Mouse (Mus musculus) hindbrain, embryonic 14.5 days (tissue): Measurements from ENCODE around the gene Nme7. TPM values are rescaled to one million over a fixed set of nuclear protein-coding genes. Genes with fewer than 3 reads are reported as not detected.

Experiments
- ATAC-seq: fragments of 200-750 bp; cut with Nextera tagmentation; 2 replicates; pipeline ENCODE4 v1.8.0; 2017; ENCODE audit warnings: moderate number of reproducible peaks, mild to moderate bottlenecking, moderate TSS enrichment, moderate library complexity; ENCODE audit not compliant: low FRiP score
- DNase-seq: peaks from one replicate; pipeline ENCODE4 v3.0.0-alpha.2; 2015; ENCODE audit warnings: low spot score
- H3K27ac ChIP-seq: fragments of 300-500 bp; sonication (generic); 2 replicates; pipeline ENCODE4 v1.5.1; 2014; ENCODE audit warnings: mild to moderate bottlenecking, moderate library complexity
- H3K27me3 ChIP-seq: fragments of 300-500 bp; sonication (generic); 2 replicates; pipeline ENCODE4 v1.6.1; 2014; ENCODE audit warnings: mild to moderate bottlenecking, low read length, mixed read lengths; ENCODE audit not compliant: control insufficient read depth, insufficient read depth
- H3K36me3 ChIP-seq: fragments of 300-500 bp; sonication (generic); replicated peaks from 2 replicates; pipeline ENCODE4 v1.6.1; 2014; ENCODE audit not compliant: control insufficient read depth, insufficient read depth
- H3K4me1 ChIP-seq: fragments of 300-500 bp; sonication (generic); replicated peaks from 2 replicates; pipeline ENCODE4 v1.6.1; 2014; ENCODE audit warnings: antibody characterized with exemption, low read length, mixed read lengths; ENCODE audit not compliant: control insufficient read depth, insufficient read depth
- H3K4me2 ChIP-seq: fragments of 300-500 bp; sonication (generic); replicated peaks from 2 replicates; pipeline ENCODE4 v1.6.1; 2014; ENCODE audit warnings: mild to moderate bottlenecking, moderate library complexity
- H3K4me3 ChIP-seq: fragments of 300-500 bp; sonication (generic); replicated peaks from 2 replicates; pipeline ENCODE4 v1.5.1; 2014; ENCODE audit warnings: mild to moderate bottlenecking, low read length
- H3K9ac ChIP-seq: fragments of 300-500 bp; sonication (generic); 2 replicates; pipeline ENCODE4 v1.6.1; 2014
- H3K9me3 ChIP-seq: fragments of 300-500 bp; sonication (generic); 2 replicates; pipeline ENCODE4 v1.6.1; 2016; ENCODE audit warnings: low read length; ENCODE audit not compliant: control insufficient read depth
- WGBS: fragments of 180-500 bp; shearing (Covaris S2); extraction: QIAGEN DNeasy Blood & Tissue Kit; methylation state at CpG from one replicate; pipeline ENCODE4 v1.1.7; 2014; 5-methylcytosine and 5-hydroxymethylcytosine counted together
- polyA plus RNA-seq: library from polyadenylated mRNA; unstranded; fragments of >200 nt; fragmentation: Nextera tagmentation; extraction: Ambion mirVana; gene quantifications from 2 replicates; pipeline ENCODE4 v1.2.1, GENCODE M21; 2014

Gene Nme7
- polyA plus RNA-seq, 1 experiment from 2014 or later, result 25.8 TPM

DNA sequence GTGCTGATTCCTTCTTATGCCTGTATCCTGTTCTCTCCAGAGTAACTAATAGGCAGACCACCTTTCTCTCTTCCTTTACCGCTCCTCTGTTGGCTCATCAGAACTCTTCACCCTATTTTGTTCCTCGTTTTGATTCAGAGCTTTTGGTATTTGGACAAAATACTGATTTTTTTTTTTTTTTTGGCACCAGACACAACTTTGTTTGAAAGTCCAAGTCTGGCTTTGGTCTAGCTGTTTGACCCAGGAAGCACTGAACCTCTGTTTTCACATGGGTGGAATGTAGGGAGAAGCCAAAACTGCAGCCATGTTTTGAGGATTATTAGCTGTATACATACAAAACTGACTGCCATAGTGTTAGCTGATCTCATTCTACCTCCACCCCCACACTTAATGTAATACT is 21.0 kb downstream of the Nme7 start:
- no peaks in the 10 kb centered on the region; the same call in 1 of the 2 replicates for H3K36me3 ChIP-seq
- 0 out of 2 replicates have a peak, but pooled peaks cover 3% of the 10 kb centered on the region for H3K4me1 ChIP-seq
- no peaks in the 10 kb centered on the region for H3K9me3 ChIP-seq
- DNase-seq (no peak), ATAC-seq (no peak)
- H3K9ac ChIP-seq, result no peak overlapping the region
- H3K27ac ChIP-seq, result no peak overlapping the region
- H3K27me3 ChIP-seq, result no peaks in the 10 kb centered on the region
- no peak overlapping the region for H3K4me2 ChIP-seq
- 95% methylated on average over 2 of the region's 2 CpGs for WGBS
- H3K4me3 ChIP-seq, result no peak overlapping the region

DNA sequence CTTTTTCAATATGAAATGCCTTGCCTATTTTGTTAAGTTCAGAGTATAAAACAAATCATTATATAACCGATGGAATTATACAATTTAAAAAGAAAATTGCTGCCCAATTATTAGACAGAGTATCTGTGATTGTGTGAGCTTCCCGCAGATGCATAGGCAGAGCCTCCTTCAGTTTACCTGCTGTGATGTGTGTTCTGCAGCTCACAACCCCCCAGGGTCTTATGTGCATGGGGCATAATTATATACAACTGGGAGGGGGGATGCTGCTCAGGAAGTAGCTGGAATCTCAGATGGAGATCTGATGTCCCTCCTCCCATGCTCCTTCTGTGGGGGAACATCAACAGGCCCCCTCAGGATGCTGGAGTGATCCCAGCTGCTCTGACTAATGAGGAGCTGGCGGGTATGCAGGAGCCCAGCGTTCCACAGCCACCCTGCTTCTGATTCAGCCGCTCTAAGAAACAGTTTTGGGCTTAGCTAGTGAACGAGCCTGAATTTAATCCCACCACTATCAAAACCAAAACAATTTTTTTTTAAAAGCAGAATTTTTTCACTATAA is 22.8 kb downstream of the Nme7 start:
- Histone ChIP-seq H3K36me3 (no peaks in the 10 kb centered on the region; the same call in 1 of the 2 replicates), H3K9me3 (no peaks in the 10 kb centered on the region), H3K27ac (no peak overlapping the region), H3K4me3 (no peak overlapping the region), H3K27me3 (no peaks in the 10 kb centered on the region), H3K4me1 (0 out of 2 replicates have a peak, but pooled peaks cover 3% of the 10 kb centered on the region), H3K9ac (no peak overlapping the region), H3K4me2 (no peak overlapping the region)
- ATAC-seq (peak; percentile 66), DNase-seq (no peak)
- WGBS, result 43% methylated on average over 6 of the region's 6 CpGs

DNA sequence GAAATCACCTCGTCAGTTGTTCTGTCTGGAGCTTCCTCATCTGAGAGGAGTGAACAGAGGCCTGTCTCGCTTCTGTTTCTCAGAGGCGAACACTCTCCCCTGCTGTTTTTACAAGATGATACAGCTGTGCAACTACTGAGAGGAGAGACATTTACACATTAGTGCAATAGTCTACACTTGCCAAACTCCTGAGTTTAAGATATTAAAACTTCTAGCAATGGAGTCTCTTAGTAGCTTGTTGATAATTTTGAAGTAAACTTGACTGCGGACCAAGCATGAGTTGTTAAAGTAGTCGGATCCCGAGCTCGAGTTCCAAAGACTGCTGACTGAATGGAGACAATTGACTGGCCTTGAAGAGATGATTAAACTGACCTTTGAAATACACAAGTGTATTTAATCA is 23.8 kb downstream of the Nme7 start:
- H3K27me3 ChIP-seq, result no peaks in the 10 kb centered on the region
- no peak overlapping the region for H3K27ac ChIP-seq
- H3K4me2 ChIP-seq, result no peak overlapping the region
- ATAC-seq, result no peak
- H3K9ac ChIP-seq, result no peak overlapping the region
- no peak overlapping the region for H3K4me3 ChIP-seq
- H3K4me1 ChIP-seq, result 0 out of 2 replicates have a peak, but pooled peaks cover 3% of the 10 kb centered on the region
- no peaks in the 10 kb centered on the region; the same call in 1 of the 2 replicates for H3K36me3 ChIP-seq
- no peaks in the 10 kb centered on the region for H3K9me3 ChIP-seq
- DNase-seq, result no peak
- WGBS, result 79% methylated on average over 7 of the region's 7 CpGs

DNA sequence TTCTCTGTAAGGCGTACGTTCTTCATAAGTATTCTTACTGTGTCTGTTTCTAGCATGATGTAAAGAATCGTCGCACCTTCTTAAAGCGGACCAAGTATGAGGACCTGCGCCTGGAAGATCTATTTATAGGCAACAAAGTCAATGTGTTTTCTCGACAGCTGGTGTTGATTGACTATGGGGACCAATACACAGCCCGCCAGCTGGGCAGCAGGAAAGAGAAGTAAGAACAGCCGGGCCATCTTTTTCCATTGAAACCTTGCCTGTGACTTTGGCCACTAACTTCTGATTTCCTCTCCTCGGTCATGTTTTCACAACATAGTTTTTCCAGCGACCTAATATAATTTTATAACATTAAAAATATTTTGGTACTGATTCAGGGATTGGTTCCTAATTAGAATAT is 28.6 kb downstream of the Nme7 start:
- no peak overlapping the region for H3K27ac ChIP-seq
- ATAC-seq (no peak), DNase-seq (no peak)
- no peaks in the 10 kb centered on the region for H3K4me1 ChIP-seq
- peaks cover 25% of the 10 kb centered on the region for H3K36me3 ChIP-seq
- H3K9me3 ChIP-seq, result no peaks in the 10 kb centered on the region
- H3K4me3 ChIP-seq, result no peak overlapping the region
- no peak overlapping the region for H3K9ac ChIP-seq
- no peaks in the 10 kb centered on the region for H3K27me3 ChIP-seq
- H3K4me2 ChIP-seq, result no peak overlapping the region
- WGBS, result 90% methylated on average over 11 of the region's 11 CpGs

DNA sequence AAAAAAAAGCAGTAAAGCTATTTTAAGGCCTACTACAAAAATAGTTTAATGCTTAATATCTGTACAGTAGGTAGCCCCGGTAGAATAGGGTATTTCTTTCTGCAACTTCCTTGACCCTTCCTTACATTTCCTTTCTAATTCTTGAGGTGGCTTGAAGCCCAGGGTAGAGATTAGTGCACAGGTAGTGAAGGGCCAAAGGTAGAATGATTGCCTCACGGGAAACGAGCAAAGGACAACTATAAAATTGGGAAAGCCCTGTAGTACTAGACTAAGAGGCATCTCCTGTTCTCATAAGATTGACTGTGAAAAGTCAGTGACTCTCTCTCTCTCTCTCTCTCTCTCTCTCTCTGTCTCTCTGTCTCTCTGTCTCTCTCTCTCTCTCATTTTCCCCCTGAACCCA is 31.5 kb downstream of the Nme7 start:
- H3K27ac ChIP-seq, result no peak overlapping the region
- H3K4me3 ChIP-seq, result no peak overlapping the region
- H3K4me1 ChIP-seq, result no peaks in the 10 kb centered on the region
- H3K36me3 ChIP-seq, result peaks cover 31% of the 10 kb centered on the region
- DNase-seq, result no peak
- no peaks in the 10 kb centered on the region for H3K27me3 ChIP-seq
- H3K9ac ChIP-seq, result no peak overlapping the region
- no peak for ATAC-seq
- no peak overlapping the region for H3K4me2 ChIP-seq
- WGBS, result 92% methylated on average over 3 of the region's 3 CpGs
- H3K9me3 ChIP-seq, result no peaks in the 10 kb centered on the region

DNA sequence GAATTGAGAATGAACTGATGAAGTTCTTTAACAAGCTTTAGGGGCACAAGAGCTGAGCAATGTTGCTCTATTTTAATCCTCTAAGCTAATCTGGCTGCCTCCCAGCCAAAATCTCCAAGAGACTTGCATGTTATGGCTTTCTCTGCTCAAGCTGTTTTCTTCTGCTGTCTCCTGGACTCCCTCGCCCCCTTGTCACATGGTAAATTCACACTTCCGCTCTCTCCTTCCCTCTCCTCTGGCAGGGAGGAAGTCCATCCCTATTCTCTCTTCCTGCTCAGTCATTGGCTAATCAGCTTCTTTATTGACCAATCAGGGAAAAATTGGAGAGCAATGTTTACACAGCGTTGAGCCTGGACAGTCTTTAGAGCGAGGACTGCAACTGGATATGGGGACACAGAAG is 31.9 kb downstream of the Nme7 start:
- H3K9me3 ChIP-seq, result no peaks in the 10 kb centered on the region
- no peak overlapping the region for H3K4me2 ChIP-seq
- H3K4me3 ChIP-seq, result no peak overlapping the region
- no peak for ATAC-seq
- no peak for DNase-seq
- no peaks in the 10 kb centered on the region for H3K27me3 ChIP-seq
- WGBS, result 88% methylated on average over 4 of the region's 4 CpGs
- H3K9ac ChIP-seq, result no peak overlapping the region
- no peaks in the 10 kb centered on the region for H3K4me1 ChIP-seq
- peaks cover 35% of the 10 kb centered on the region for H3K36me3 ChIP-seq
- no peak overlapping the region for H3K27ac ChIP-seq

DNA sequence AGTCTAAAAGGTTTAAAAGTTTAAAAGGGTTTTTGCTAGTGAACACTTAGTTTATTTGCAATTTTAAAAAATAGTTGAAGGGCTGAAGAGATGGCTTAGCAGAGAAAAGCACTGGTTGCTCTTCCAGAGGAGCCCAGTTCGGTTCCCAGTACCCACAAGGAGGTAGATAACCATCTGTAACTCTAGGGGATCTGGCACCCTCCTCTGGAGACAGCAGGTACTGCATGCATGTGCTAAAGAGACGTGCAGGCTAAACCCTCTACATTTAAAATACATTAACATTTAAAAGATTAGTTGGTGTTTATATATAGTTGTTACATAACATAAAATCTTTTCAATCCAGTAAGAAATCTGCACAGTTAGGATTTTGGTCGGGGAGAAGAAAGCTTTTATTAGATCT is 38.2 kb downstream of the Nme7 start:
- no peak overlapping the region for H3K9ac ChIP-seq
- ATAC-seq (no peak), DNase-seq (no peak)
- H3K27ac ChIP-seq, result no peak overlapping the region
- no peaks in the 10 kb centered on the region for H3K4me1 ChIP-seq
- H3K4me3 ChIP-seq, result no peak overlapping the region
- H3K9me3 ChIP-seq, result 0 out of 2 replicates have a peak, but pooled peaks cover 6% of the 10 kb centered on the region
- H3K27me3 ChIP-seq, result no peaks in the 10 kb centered on the region
- no peak overlapping the region for H3K4me2 ChIP-seq
- peaks cover 30% of the 10 kb centered on the region for H3K36me3 ChIP-seq
- 83% methylated on average over 3 of the region's 3 CpGs for WGBS

DNA sequence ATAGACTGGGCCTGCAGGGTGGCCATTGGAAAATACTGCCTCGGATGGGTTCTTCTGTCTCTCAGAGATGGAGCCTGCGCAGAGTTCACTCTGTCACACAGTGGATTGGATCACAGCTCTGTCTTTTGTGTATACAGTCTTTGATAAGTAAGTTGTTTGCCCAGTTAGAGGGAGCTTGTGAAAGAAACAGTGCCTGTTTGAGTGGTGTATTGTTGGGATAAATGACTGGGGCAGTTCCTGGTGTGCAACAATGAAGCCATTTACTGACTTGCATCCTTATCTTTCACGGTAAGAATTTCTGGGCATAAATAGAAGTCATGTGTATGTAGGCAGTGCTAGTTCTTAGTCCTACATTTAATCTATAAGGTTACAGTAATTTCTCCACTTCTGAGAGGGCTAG is 49.5 kb downstream of the Nme7 start:
- H3K9ac ChIP-seq, result no peak overlapping the region
- DNase-seq, result no peak
- no peaks in the 10 kb centered on the region for H3K9me3 ChIP-seq
- H3K27ac ChIP-seq, result no peak overlapping the region
- 0 out of 2 replicates have a peak, but pooled peaks cover 2% of the 10 kb centered on the region for H3K36me3 ChIP-seq
- no peaks in the 10 kb centered on the region for H3K4me1 ChIP-seq
- H3K4me3 ChIP-seq, result no peak overlapping the region
- H3K27me3 ChIP-seq, result no peaks in the 10 kb centered on the region
- no peak overlapping the region for H3K4me2 ChIP-seq
- ATAC-seq, result no peak; the same call in 1 of the 2 replicates
- 32% methylated on average over 3 of the region's 3 CpGs for WGBS

DNA sequence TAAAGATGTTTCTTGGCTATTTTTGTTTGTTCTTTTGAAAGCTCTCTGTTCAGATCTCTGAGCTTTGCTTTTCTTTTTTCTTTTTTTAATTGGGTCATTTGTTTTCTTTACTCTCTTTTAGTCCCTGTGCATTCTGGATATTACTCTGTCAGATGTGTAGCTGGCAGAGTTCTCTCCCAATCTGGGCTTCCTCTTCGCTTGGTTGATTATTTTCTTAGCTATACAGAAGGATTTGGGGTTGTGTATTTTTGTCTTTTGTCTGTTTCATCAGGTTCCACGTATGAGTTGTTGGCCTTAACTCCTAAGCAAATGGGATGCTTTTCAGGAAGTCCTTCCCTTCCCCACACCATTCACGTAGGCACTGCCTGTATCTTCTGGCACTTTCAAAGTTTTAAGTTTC is 54.1 kb downstream of the Nme7 start:
- Histone ChIP-seq H3K27ac (no peak overlapping the region), H3K36me3 (no peaks in the 10 kb centered on the region), H3K4me1 (peaks cover 11% of the 10 kb centered on the region), H3K9me3 (no peaks in the 10 kb centered on the region), H3K4me3 (no peak overlapping the region), H3K9ac (no peak overlapping the region), H3K27me3 (no peaks in the 10 kb centered on the region), H3K4me2 (no peak overlapping the region)
- 72% methylated on average over 3 of the region's 3 CpGs for WGBS
- no peak for ATAC-seq
- no peak for DNase-seq

DNA sequence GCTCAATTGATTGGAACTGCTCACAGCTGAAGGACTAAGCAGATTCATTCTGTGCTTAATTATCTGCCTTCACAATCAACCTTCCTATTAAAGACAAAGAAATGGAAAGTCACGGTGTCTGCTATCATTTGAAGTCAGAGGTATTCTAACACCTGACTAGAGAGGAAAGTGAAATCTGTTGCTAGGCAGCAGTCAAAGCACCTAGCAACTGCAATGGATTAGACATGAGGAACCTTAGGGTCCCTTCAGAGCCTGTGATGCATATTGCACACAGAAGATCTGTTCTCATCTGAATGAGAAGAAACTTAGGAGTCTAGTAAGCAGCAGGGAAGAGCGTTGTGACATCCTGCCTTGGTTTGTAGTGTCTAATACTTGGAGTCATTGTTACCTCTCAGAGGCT is 58.1 kb downstream of the Nme7 start:
- Histone ChIP-seq H3K9me3 (no peaks in the 10 kb centered on the region), H3K4me3 (no peak overlapping the region), H3K9ac (no peak overlapping the region), H3K4me1 (peaks cover 11% of the 10 kb centered on the region), H3K27me3 (no peaks in the 10 kb centered on the region), H3K27ac (0 out of 2 replicates have a peak overlapping the region, but pooled peaks have one; percentile 20), H3K4me2 (no peak overlapping the region), H3K36me3 (no peaks in the 10 kb centered on the region)
- 22% methylated on average over 2 of the region's 2 CpGs for WGBS
- ATAC-seq (peak; percentile 61; the same call in 1 of the 2 replicates), DNase-seq (peak; percentile 40)
